In genomic region chr4:63314063-63314462, GRCm38 (mm10) we compare ENCODE assay signal across 28 mouse cellular contexts. TPM values are rescaled to one million over a fixed set of nuclear protein-coding genes. Genes with fewer than 3 reads are reported as not detected.
DNase-seq lines count a peak whose midpoint lies in the region; ATAC-seq and TF ChIP-seq lines count a peak whose summit lies in the region.
"Had no signal": no experiment of that assay in that cellular context is flagged by ENCODE, and none has a peak within 500 bp of the region (broad histone marks: within the 10 kb centered on the region; RNA-seq: fewer than 3 reads in every experiment).

No protein-coding gene starts in this region.

- H3K4me2 ChIP-seq in forebrain, postnatal 0 days (ENCODE audit: low read depth): no peak overlapping the region
- no peak overlapping the region for H3K4me2 ChIP-seq in forebrain, embryonic 15.5 days (replicated peaks)
- no peak overlapping the region for H3K4me2 ChIP-seq in hindbrain, postnatal 0 days (ENCODE audit: low read depth, low read length)
- H3K4me2 ChIP-seq in hindbrain, embryonic 13.5 days: no peak overlapping the region
- no peak overlapping the region for H3K4me2 ChIP-seq in limb, embryonic 15.5 days
- H3K4me2 ChIP-seq in midbrain, postnatal 0 days (ENCODE audit: low read depth, low read length, poor library complexity, severe bottlenecking): no peak overlapping the region
- no peak overlapping the region for H3K4me2 ChIP-seq in midbrain, embryonic 16.5 days (ENCODE audit: low read length)
- H3K4me2 ChIP-seq: embryonic facial prominence, embryonic 12.5 days; forebrain, embryonic 13.5 days had no signal

- DNase-seq in forebrain, postnatal 0 days: no peak
- peak; percentile 59 for DNase-seq in hindbrain, postnatal 0 days (ENCODE audit: low spot score)
- DNase-seq in limb, embryonic 10.5 days (ENCODE audit: low spot score): no peak
- peak; percentile 51 for DNase-seq in midbrain, postnatal 0 days (ENCODE audit: low spot score)
- DNase-seq: adrenal gland, adult 8-10 months; adrenal gland, postnatal 14 days; adrenal gland, postnatal 36 days; B cell, adult 2 months; cerebellum, adult 11-12 months; cerebellum, adult 9-10 months; cerebellum, postnatal 10 days; cerebellum, postnatal 25 days had no signal

- no peak for TF ChIP-seq CTCF in forebrain, postnatal 0 days (IDR thresholded peaks at IDR 0.05; ENCODE audit: low read depth)
- peak; percentile 25; the same call in 1 of the 2 replicates for TF ChIP-seq CTCF in hindbrain, postnatal 0 days (IDR thresholded peaks at IDR 0.05; ENCODE audit: low read depth)
- peak; percentile 49 for TF ChIP-seq CTCF in midbrain, postnatal 0 days (IDR thresholded peaks at IDR 0.05)

- H3K4me1 ChIP-seq in forebrain, postnatal 0 days (ENCODE audit: insufficient read depth): no peaks in the 10 kb centered on the region
- H3K4me1 ChIP-seq in forebrain, embryonic 15.5 days: no peaks in the 10 kb centered on the region
- H3K4me1 ChIP-seq in hindbrain, postnatal 0 days (ENCODE audit: insufficient read depth, low read length): no peaks in the 10 kb centered on the region
- H3K4me1 ChIP-seq in hindbrain, embryonic 13.5 days (replicated peaks): no peaks in the 10 kb centered on the region
- peaks cover 32% of the 10 kb centered on the region for H3K4me1 ChIP-seq in limb, embryonic 15.5 days
- no peaks in the 10 kb centered on the region for H3K4me1 ChIP-seq in limb, embryonic 10.5 days
- no peaks in the 10 kb centered on the region for H3K4me1 ChIP-seq in midbrain, postnatal 0 days (ENCODE audit: insufficient read depth, low read length)
- no peaks in the 10 kb centered on the region for H3K4me1 ChIP-seq in midbrain, embryonic 16.5 days (ENCODE audit: control insufficient read depth, insufficient read depth, low read length)
- H3K4me1 ChIP-seq: embryonic facial prominence, embryonic 10.5 days; embryonic facial prominence, embryonic 12.5 days; forebrain, embryonic 13.5 days had no signal

- H3K27ac ChIP-seq in forebrain, postnatal 0 days (ENCODE audit: low read depth, low read length): no peak overlapping the region
- H3K27ac ChIP-seq in forebrain, embryonic 15.5 days (replicated peaks): no peak overlapping the region
- H3K27ac ChIP-seq in hindbrain, postnatal 0 days: no peak overlapping the region
- H3K27ac ChIP-seq in hindbrain, embryonic 13.5 days: no peak overlapping the region
- 0 out of 2 replicates have a peak overlapping the region, but pooled peaks have one; percentile 6 for H3K27ac ChIP-seq in limb, embryonic 15.5 days
- no peak overlapping the region for H3K27ac ChIP-seq in limb, embryonic 10.5 days
- H3K27ac ChIP-seq in midbrain, postnatal 0 days (ENCODE audit: low read depth, low read length): no peak overlapping the region
- H3K27ac ChIP-seq in midbrain, embryonic 16.5 days (ENCODE audit: low read length): no peak overlapping the region
- H3K27ac ChIP-seq: embryonic facial prominence, embryonic 10.5 days; embryonic facial prominence, embryonic 12.5 days; forebrain, embryonic 13.5 days had no signal

- no peaks in the 10 kb centered on the region for H3K36me3 ChIP-seq in forebrain, postnatal 0 days (ENCODE audit: insufficient read depth)
- no peaks in the 10 kb centered on the region for H3K36me3 ChIP-seq in forebrain, embryonic 15.5 days
- H3K36me3 ChIP-seq in hindbrain, postnatal 0 days (ENCODE audit: insufficient read depth, low read length): no peaks in the 10 kb centered on the region
- no peaks in the 10 kb centered on the region for H3K36me3 ChIP-seq in hindbrain, embryonic 13.5 days
- peaks cover 91% of the 10 kb centered on the region for H3K36me3 ChIP-seq in limb, embryonic 15.5 days
- H3K36me3 ChIP-seq in limb, embryonic 10.5 days: peaks cover 39% of the 10 kb centered on the region
- no peaks in the 10 kb centered on the region for H3K36me3 ChIP-seq in midbrain, postnatal 0 days (ENCODE audit: insufficient read depth, low read length)
- no peaks in the 10 kb centered on the region for H3K36me3 ChIP-seq in midbrain, embryonic 16.5 days (ENCODE audit: control insufficient read depth, insufficient read depth, low read length)
- H3K36me3 ChIP-seq: G1E had no signal

- no peak overlapping the region for H3K4me3 ChIP-seq in forebrain, postnatal 0 days (ENCODE audit: low read depth, low read length)
- no peak overlapping the region for H3K4me3 ChIP-seq in forebrain, embryonic 15.5 days
- no peak overlapping the region for H3K4me3 ChIP-seq in hindbrain, postnatal 0 days (ENCODE audit: low read length)
- H3K4me3 ChIP-seq in hindbrain, embryonic 13.5 days: no peak overlapping the region
- H3K4me3 ChIP-seq in limb, embryonic 15.5 days: no peak overlapping the region
- H3K4me3 ChIP-seq in limb, embryonic 10.5 days: no peak overlapping the region
- H3K4me3 ChIP-seq in midbrain, postnatal 0 days (ENCODE audit: low read depth, low read length): no peak overlapping the region
- no peak overlapping the region for H3K4me3 ChIP-seq in midbrain, embryonic 16.5 days (ENCODE audit: low read depth, low read length)
- H3K4me3 ChIP-seq: embryonic facial prominence, embryonic 10.5 days; embryonic facial prominence, embryonic 12.5 days; forebrain, embryonic 13.5 days had no signal

- H3K9me3 ChIP-seq in forebrain, postnatal 0 days (ENCODE audit: low read length): no peaks in the 10 kb centered on the region
- H3K9me3 ChIP-seq in forebrain, embryonic 15.5 days: no peaks in the 10 kb centered on the region
- H3K9me3 ChIP-seq in hindbrain, postnatal 0 days (ENCODE audit: low read length): no peaks in the 10 kb centered on the region
- no peaks in the 10 kb centered on the region for H3K9me3 ChIP-seq in hindbrain, embryonic 13.5 days
- no peaks in the 10 kb centered on the region for H3K9me3 ChIP-seq in limb, embryonic 15.5 days
- H3K9me3 ChIP-seq in limb, embryonic 10.5 days (replicated peaks): no peaks in the 10 kb centered on the region
- H3K9me3 ChIP-seq in midbrain, postnatal 0 days (ENCODE audit: low read length): no peaks in the 10 kb centered on the region
- no peaks in the 10 kb centered on the region for H3K9me3 ChIP-seq in midbrain, embryonic 16.5 days (replicated peaks; ENCODE audit: control insufficient read depth, low read length, poor library complexity, severe bottlenecking)
- H3K9me3 ChIP-seq: embryonic facial prominence, embryonic 10.5 days; embryonic facial prominence, embryonic 12.5 days; forebrain, embryonic 13.5 days had no signal

- 76% methylated on average over 5 of the region's 5 CpGs for WGBS in forebrain, postnatal 0 days
- 78% methylated on average over 5 of the region's 5 CpGs for WGBS in forebrain, embryonic 15.5 days
- WGBS in hindbrain, postnatal 0 days: 77% methylated on average over 5 of the region's 5 CpGs
- WGBS in hindbrain, embryonic 13.5 days: 80% methylated on average over 5 of the region's 5 CpGs
- WGBS in limb, embryonic 15.5 days: 78% methylated on average over 5 of the region's 5 CpGs
- WGBS in limb, embryonic 10.5 days: 76% methylated on average over 5 of the region's 5 CpGs
- 73% methylated on average over 5 of the region's 5 CpGs for WGBS in midbrain, postnatal 0 days
- WGBS in midbrain, embryonic 16.5 days: 70% methylated on average over 5 of the region's 5 CpGs

- ATAC-seq in forebrain, postnatal 0 days: 0 out of 2 replicates have a peak, but pooled peaks have one; percentile 12
- no peak for ATAC-seq in forebrain, embryonic 15.5 days (replicated peaks)
- ATAC-seq in hindbrain, postnatal 0 days: 0 out of 2 replicates have a peak, but pooled peaks have one; percentile 9
- ATAC-seq in hindbrain, embryonic 13.5 days (ENCODE audit: low FRiP score): no peak
- no peak for ATAC-seq in limb, embryonic 15.5 days (ENCODE audit: insufficient number of reproducible peaks, low FRiP score, low TSS enrichment, low read depth)
- no peak for ATAC-seq in midbrain, postnatal 0 days (ENCODE audit: low FRiP score)
- no peak for ATAC-seq in midbrain, embryonic 16.5 days
- ATAC-seq: activated CD4-positive, CD25-positive, alpha-beta regulatory T cell, adult 4 months; CD4-positive, CD25-positive, alpha-beta regulatory T cell, adult 4 months; forebrain, embryonic 13.5 days; Patski had no signal

- H3K9ac ChIP-seq in forebrain, postnatal 0 days: no peak overlapping the region
- no peak overlapping the region for H3K9ac ChIP-seq in forebrain, embryonic 15.5 days (replicated peaks)
- H3K9ac ChIP-seq in hindbrain, postnatal 0 days (replicated peaks; ENCODE audit: low read length): no peak overlapping the region
- no peak overlapping the region for H3K9ac ChIP-seq in hindbrain, embryonic 13.5 days
- H3K9ac ChIP-seq in limb, embryonic 15.5 days: no peak overlapping the region
- H3K9ac ChIP-seq in midbrain, postnatal 0 days (replicated peaks; ENCODE audit: low read length, poor library complexity, severe bottlenecking): no peak overlapping the region
- H3K9ac ChIP-seq in midbrain, embryonic 16.5 days (ENCODE audit: low read depth, low read length): no peak overlapping the region
- H3K9ac ChIP-seq: embryonic facial prominence, embryonic 12.5 days; forebrain, embryonic 13.5 days had no signal

- no peaks in the 10 kb centered on the region for H3K27me3 ChIP-seq in forebrain, postnatal 0 days (ENCODE audit: insufficient read depth, low read length)
- H3K27me3 ChIP-seq in forebrain, embryonic 15.5 days: no peaks in the 10 kb centered on the region
- no peaks in the 10 kb centered on the region for H3K27me3 ChIP-seq in hindbrain, postnatal 0 days (ENCODE audit: insufficient read depth, low read length)
- no peaks in the 10 kb centered on the region for H3K27me3 ChIP-seq in hindbrain, embryonic 13.5 days
- no peaks in the 10 kb centered on the region for H3K27me3 ChIP-seq in limb, embryonic 15.5 days
- no peaks in the 10 kb centered on the region for H3K27me3 ChIP-seq in limb, embryonic 10.5 days (ENCODE audit: low read depth, poor library complexity, severe bottlenecking)
- no peaks in the 10 kb centered on the region for H3K27me3 ChIP-seq in midbrain, postnatal 0 days (ENCODE audit: insufficient read depth, low read length)
- no peaks in the 10 kb centered on the region for H3K27me3 ChIP-seq in midbrain, embryonic 16.5 days (ENCODE audit: control insufficient read depth, insufficient read depth, low read depth, low read length)
- H3K27me3 ChIP-seq: embryonic facial prominence, embryonic 12.5 days; forebrain, embryonic 13.5 days; Patski had no signal

RNA-seq across cellular contexts. Expression of gene Orm1, which starts 30.3 kb away (rescaled TPM):
- total RNA-seq in forebrain, postnatal 0 days (2014; rRNA removed): not detected in 2 replicates
- polyA plus RNA-seq in forebrain, postnatal 0 days (2015; fragmentation: Nextera tagmentation; extraction: Ambion mirVana): not detected in 2 replicates
- polyA plus RNA-seq in forebrain, embryonic 15.5 days (2015; fragmentation: Nextera tagmentation; extraction: Ambion mirVana): not detected in 2 replicates
- not detected in 2 replicates for total RNA-seq in hindbrain, postnatal 0 days (2014; rRNA removed)
- polyA plus RNA-seq in hindbrain, postnatal 0 days (2015; fragmentation: Nextera tagmentation; extraction: Ambion mirVana): not detected in 2 replicates
- not detected in 2 replicates for polyA plus RNA-seq in hindbrain, embryonic 13.5 days (2015; fragmentation: Nextera tagmentation; extraction: Ambion mirVana)
- 57.2 and 75.5 TPM in 2 replicates for polyA plus RNA-seq in limb, embryonic 15.5 days (2015; fragmentation: Nextera tagmentation; extraction: Ambion mirVana)
- polyA plus RNA-seq in limb, embryonic 10.5 days (2016; fragmentation: Nextera tagmentation; extraction: Ambion mirVana): not detected in 2 replicates
- total RNA-seq in midbrain, postnatal 0 days (2014; rRNA removed): not detected in 2 replicates
- not detected in 2 replicates for polyA plus RNA-seq in midbrain, postnatal 0 days (2015; fragmentation: Nextera tagmentation; extraction: Ambion mirVana)
- not detected in 2 replicates for polyA plus RNA-seq in midbrain, embryonic 16.5 days (2015; fragmentation: Nextera tagmentation; extraction: Ambion mirVana)
- total RNA-seq: CH12.LX, G1E had no signal
- polyA plus RNA-seq: activated CD4-positive, CD25-positive, alpha-beta regulatory T cell, adult 4 months; CD4-positive, CD25-positive, alpha-beta regulatory T cell, adult 4 months; cerebellum, adult 2 months; cortical plate, adult 2 months; embryonic facial prominence, embryonic 10.5 days; embryonic facial prominence, embryonic 12.5 days; forebrain, embryonic 11.5 days; forebrain, embryonic 13.5 days; G1E had no signal

RNA-seq across cellular contexts. Expression of gene Orm3, which starts 41.9 kb away (rescaled TPM):
- total RNA-seq in forebrain, postnatal 0 days (2014; rRNA removed): not detected in 2 replicates
- polyA plus RNA-seq in forebrain, postnatal 0 days (2015; fragmentation: Nextera tagmentation; extraction: Ambion mirVana): not detected in 2 replicates
- polyA plus RNA-seq in forebrain, embryonic 15.5 days (2015; fragmentation: Nextera tagmentation; extraction: Ambion mirVana): not detected in 2 replicates
- total RNA-seq in hindbrain, postnatal 0 days (2014; rRNA removed): not detected in 2 replicates
- not detected in 2 replicates for polyA plus RNA-seq in hindbrain, postnatal 0 days (2015; fragmentation: Nextera tagmentation; extraction: Ambion mirVana)
- not detected in 2 replicates for polyA plus RNA-seq in hindbrain, embryonic 13.5 days (2015; fragmentation: Nextera tagmentation; extraction: Ambion mirVana)
- not detected in 2 replicates for polyA plus RNA-seq in limb, embryonic 15.5 days (2015; fragmentation: Nextera tagmentation; extraction: Ambion mirVana)
- not detected in 2 replicates for polyA plus RNA-seq in limb, embryonic 10.5 days (2016; fragmentation: Nextera tagmentation; extraction: Ambion mirVana)
- total RNA-seq in midbrain, postnatal 0 days (2014; rRNA removed): not detected in 2 replicates
- not detected in 2 replicates for polyA plus RNA-seq in midbrain, postnatal 0 days (2015; fragmentation: Nextera tagmentation; extraction: Ambion mirVana)
- not detected in 2 replicates for polyA plus RNA-seq in midbrain, embryonic 16.5 days (2015; fragmentation: Nextera tagmentation; extraction: Ambion mirVana)
- total RNA-seq: CH12.LX, G1E had no signal
- polyA plus RNA-seq: cerebellum, adult 2 months; cortical plate, adult 2 months; embryonic facial prominence, embryonic 10.5 days; embryonic facial prominence, embryonic 12.5 days; embryonic facial prominence, embryonic 14.5 days; forebrain, embryonic 11.5 days; forebrain, embryonic 13.5 days; G1E had no signal

RNA-seq across cellular contexts. Expression of gene Orm2, which starts 48.2 kb away (rescaled TPM):
- total RNA-seq in forebrain, postnatal 0 days (2014; rRNA removed): not detected in 2 replicates
- polyA plus RNA-seq in forebrain, postnatal 0 days (2015; fragmentation: Nextera tagmentation; extraction: Ambion mirVana): not detected in 2 replicates
- polyA plus RNA-seq in forebrain, embryonic 15.5 days (2015; fragmentation: Nextera tagmentation; extraction: Ambion mirVana): not detected in 2 replicates
- not detected in 2 replicates for total RNA-seq in hindbrain, postnatal 0 days (2014; rRNA removed)
- not detected in 2 replicates for polyA plus RNA-seq in hindbrain, postnatal 0 days (2015; fragmentation: Nextera tagmentation; extraction: Ambion mirVana)
- not detected in 2 replicates for polyA plus RNA-seq in hindbrain, embryonic 13.5 days (2015; fragmentation: Nextera tagmentation; extraction: Ambion mirVana)
- polyA plus RNA-seq in limb, embryonic 15.5 days (2015; fragmentation: Nextera tagmentation; extraction: Ambion mirVana): 0.25 and 0.35 TPM in 2 replicates
- not detected in 2 replicates for polyA plus RNA-seq in limb, embryonic 10.5 days (2016; fragmentation: Nextera tagmentation; extraction: Ambion mirVana)
- total RNA-seq in midbrain, postnatal 0 days (2014; rRNA removed): not detected in 2 replicates
- not detected in 2 replicates for polyA plus RNA-seq in midbrain, postnatal 0 days (2015; fragmentation: Nextera tagmentation; extraction: Ambion mirVana)
- not detected in 2 replicates for polyA plus RNA-seq in midbrain, embryonic 16.5 days (2015; fragmentation: Nextera tagmentation; extraction: Ambion mirVana)
- total RNA-seq: CH12.LX, G1E had no signal
- polyA plus RNA-seq: cerebellum, adult 2 months; cortical plate, adult 2 months; embryonic facial prominence, embryonic 10.5 days; embryonic facial prominence, embryonic 12.5 days; embryonic facial prominence, embryonic 14.5 days; forebrain, embryonic 11.5 days; forebrain, embryonic 13.5 days; G1E had no signal

Comparison
In these comparisons a context has a peak if more than half of its experiments do, and no peak if none do; other contexts are left out.
1. ATAC-seq: peak in forebrain, postnatal 0 days (single experiment) and hindbrain, postnatal 0 days (single experiment); none in forebrain, embryonic 15.5 days (single experiment), hindbrain, embryonic 13.5 days (single experiment), limb, embryonic 15.5 days (single experiment), midbrain, postnatal 0 days (single experiment) and midbrain, embryonic 16.5 days (single experiment).
2. RNA of gene Orm1, which starts 30.3 kb away (polyA plus RNA-seq): 57.2 to 75.5 TPM in limb, embryonic 15.5 days; not detected in limb, embryonic 10.5 days, not detected in forebrain, postnatal 0 days, not detected in forebrain, embryonic 15.5 days, not detected in hindbrain, postnatal 0 days, not detected in hindbrain, embryonic 13.5 days, not detected in midbrain, postnatal 0 days and not detected in midbrain, embryonic 16.5 days; every median in the first group is over 10 times any median in the second.
3. DNase-seq: peak in hindbrain, postnatal 0 days (single experiment) and midbrain, postnatal 0 days (single experiment); none in forebrain, postnatal 0 days (single experiment) and limb, embryonic 10.5 days (single experiment).